Mouse (Mus musculus) A20 (cell line): ENCODE results near the gene Treml2.
"Not testable (repeated sequence)": the region's sequence is repeated elsewhere in the genome, so short reads cannot be mapped to it uniquely, and the experiment has no call there.

Source experiments
- DNase-seq: peaks from one replicate; pipeline ENCODE4 v3.0.0-alpha.2; 2011; ENCODE audit warnings: low read depth, low spot score

Treml2 gene

DNA sequence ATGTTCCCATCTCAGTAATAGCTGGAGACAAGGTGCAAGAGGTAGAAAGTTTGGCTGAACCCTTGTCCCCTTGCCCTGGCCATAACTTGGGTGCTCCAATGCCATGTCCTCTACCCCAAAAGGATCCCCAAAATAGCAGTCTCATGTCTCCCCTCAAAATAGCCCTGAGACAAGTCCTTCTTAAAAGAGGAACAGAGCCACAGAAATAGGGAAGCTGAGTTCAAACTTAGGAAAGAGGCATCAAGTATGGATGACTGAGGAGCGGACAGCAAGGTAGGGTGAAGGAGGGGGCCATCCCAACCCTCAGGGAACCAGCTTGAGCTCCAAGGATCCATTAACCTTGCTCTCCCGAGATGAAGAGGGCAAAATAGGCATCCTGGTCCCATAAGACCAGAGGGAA is 48.0 kb downstream of the Treml2 start:
- no peak for DNase-seq

GRCm38 (mm10) chr17:48350681-48351193 is 51.4 kb downstream of the Treml2 start:
- no peak for DNase-seq

GRCm38 (mm10) chr17:48352976-48353375 is 53.7 kb downstream of the Treml2 start:
- DNase-seq: not testable (repeated sequence)

GRCm38 (mm10) chr17:48355822-48356221 is 56.5 kb downstream of the Treml2 start:
- DNase-seq: no peak

DNA sequence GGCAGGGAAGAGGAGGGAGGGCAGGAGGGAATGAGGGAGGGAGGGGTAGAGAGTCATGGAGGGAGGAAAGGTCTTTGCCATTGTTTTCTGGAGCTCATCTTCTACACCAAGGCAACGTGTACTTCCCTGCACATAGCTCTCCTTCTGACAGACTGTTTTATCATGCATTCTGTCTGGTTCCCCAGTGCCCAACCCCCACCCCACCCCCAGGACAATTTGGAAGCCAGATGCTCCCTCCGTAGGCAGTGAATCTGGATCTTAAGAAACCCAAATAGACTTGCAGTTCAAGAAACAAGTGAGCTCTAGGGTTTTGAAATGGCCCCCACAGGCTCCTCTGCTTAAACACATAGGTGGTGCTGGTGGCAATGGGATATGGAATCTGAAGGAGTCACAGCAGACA is 58.6 kb downstream of the Treml2 start:
- DNase-seq: no peak

GRCm38 (mm10) chr17:48359616-48360015 is 60.3 kb downstream of the Treml2 start, which contains the start of gene Treml1:
Treml1 (plus strand) TSS chr17:48359916.
- DNase-seq: no peak

- no peak for DNase-seq
Observed at GRCm38 (mm10) chr17:48360462-48360861, 61.2 kb downstream of the Treml2 start.
